Mouse (Mus musculus) urinary bladder, postnatal 0 days (tissue): ENCODE measurements around the gene P4hb. TPM values are rescaled to one million over a fixed set of nuclear protein-coding genes. Genes with fewer than 3 reads are reported as not detected.

Experiments
- polyA plus RNA-seq: library from polyadenylated mRNA; unstranded; fragments of >200 nt; fragmentation: Nextera tagmentation; extraction: Ambion mirVana; gene quantifications from 2 replicates; pipeline ENCODE4 v1.2.1, GENCODE M21; 2015

Gene P4hb
- polyA plus RNA-seq: 515 and 546 TPM in 2 replicates

GRCm38 (mm10) chr11:120572752-120573584 lies at the start of gene P4hb:
Gene P4hb (minus strand): TSS chr11:120573253.

GRCm38 (mm10) chr11:120617519-120618112 lies 44.6 kb upstream of the P4hb start, which contains the start of gene Pcyt2:
Gene Pcyt2 (minus strand): TSS chr11:120617936.

GRCm38 (mm10) chr11:120608241-120609034 lies 35.4 kb upstream of the P4hb start, which contains the start of gene Npb:
Gene Npb (plus strand): TSS chr11:120608477.

GRCm38 (mm10) chr11:120598283-120598989 lies 25.4 kb upstream of the P4hb start, which contains the start of the genes Alyref and Anapc11:
Gene Alyref (minus strand): TSS chr11:120598365.
Gene Anapc11 (plus strand): TSS chr11:120598421.

GRCm38 (mm10) chr11:120581490-120582267 lies 8.6 kb upstream of the P4hb start, which contains the start of gene Arhgdia:
Gene Arhgdia (minus strand): TSS chr11:120581624.

GRCm38 (mm10) chr11:120550810-120551440 lies 22.1 kb downstream of the P4hb start, which contains the start of gene Ppp1r27:
Gene Ppp1r27 (minus strand): TSS chr11:120551132.

GRCm38 (mm10) chr11:120549168-120549945 lies 23.7 kb downstream of the P4hb start, which contains the start of gene Mcrip1:
Gene Mcrip1 (minus strand): TSS chr11:120549727.

GRCm38 (mm10) chr11:120530085-120530964 lies 42.7 kb downstream of the P4hb start, which contains the start of gene Gcgr:
Gene Gcgr (plus strand): TSS chr11:120530699.

Other genes with a start within 250 kb of the P4hb start
- gene Actg1, start 224.7 kb downstream of the P4hb start, polyA plus RNA-seq: 2,099 and 2,365 TPM in 2 replicates
- 0.40 and 0.50 TPM in 2 replicates for gene Fscn2, start 211.7 kb downstream of the P4hb start, polyA plus RNA-seq
- gene Faap100, start 194.5 kb downstream of the P4hb start, polyA plus RNA-seq: 14.0 and 14.3 TPM in 2 replicates
- gene Nploc4, start 135.5 kb downstream of the P4hb start, polyA plus RNA-seq: 16.9 and 18.8 TPM in 2 replicates
- gene Tspan10, start 130.6 kb downstream of the P4hb start, polyA plus RNA-seq: not detected in 2 replicates
- not detected in 2 replicates for gene Pde6g, start 119.8 kb downstream of the P4hb start, polyA plus RNA-seq
- 17.1 and 17.8 TPM in 2 replicates for gene Oxld1, start 115.2 kb downstream of the P4hb start, polyA plus RNA-seq
- gene Ccdc137, start 115.1 kb downstream of the P4hb start, polyA plus RNA-seq: 13.1 and 15.9 TPM in 2 replicates
- gene Arl16, start 105.6 kb downstream of the P4hb start, polyA plus RNA-seq: 29.6 and 31.2 TPM in 2 replicates
- gene Mrpl12, start 88.6 kb downstream of the P4hb start, polyA plus RNA-seq: 91.2 and 100 TPM in 2 replicates
- gene Slc25a10, start 81.4 kb downstream of the P4hb start, polyA plus RNA-seq: 34.6 and 38.5 TPM in 2 replicates
- gene Gcgr, start 42.6 kb downstream of the P4hb start, polyA plus RNA-seq: 0.93 and 0.97 TPM in 2 replicates
- 157 and 172 TPM in 2 replicates for gene Mcrip1, start 23.5 kb downstream of the P4hb start, polyA plus RNA-seq
- not detected in 2 replicates for gene Ppp1r27, start 22.1 kb downstream of the P4hb start, polyA plus RNA-seq
- gene Arhgdia, start 8.4 kb upstream of the P4hb start, polyA plus RNA-seq: 458 and 475 TPM in 2 replicates
- 162 and 194 TPM in 2 replicates for gene Alyref, start 25.1 kb upstream of the P4hb start, polyA plus RNA-seq
- gene Anapc11, start 25.2 kb upstream of the P4hb start, polyA plus RNA-seq: 165 and 166 TPM in 2 replicates
- gene Npb, start 35.2 kb upstream of the P4hb start, polyA plus RNA-seq: 0.43 and 1.1 TPM in 2 replicates
- 72.3 and 111 TPM in 2 replicates for gene Pcyt2, start 44.7 kb upstream of the P4hb start, polyA plus RNA-seq
- gene Sirt7, start 52.0 kb upstream of the P4hb start, polyA plus RNA-seq: 24.9 and 25.5 TPM in 2 replicates
- 19.3 and 22.6 TPM in 2 replicates for gene Mafg, start 60.3 kb upstream of the P4hb start, polyA plus RNA-seq
- 22.5 and 33.3 TPM in 2 replicates for gene Pycr1, start 70.5 kb upstream of the P4hb start, polyA plus RNA-seq
- 0.28 TPM in 1 of 2 replicates, not detected in the other for gene Myadml2, start 74.9 kb upstream of the P4hb start, polyA plus RNA-seq
- 2.6 and 4.4 TPM in 2 replicates for gene Notum, start 87.9 kb upstream of the P4hb start, polyA plus RNA-seq
- gene Aspscr1, start 99.7 kb upstream of the P4hb start, polyA plus RNA-seq: 72.0 and 79.9 TPM in 2 replicates
- gene Cenpx, start 140.5 kb upstream of the P4hb start, polyA plus RNA-seq: 94.9 and 105 TPM in 2 replicates
- gene Lrrc45, start 140.7 kb upstream of the P4hb start, polyA plus RNA-seq: 21.2 and 22.0 TPM in 2 replicates
- gene Rac3, start 148.2 kb upstream of the P4hb start, polyA plus RNA-seq: 10.7 and 14.6 TPM in 2 replicates
- gene Dcxr, start 154.0 kb upstream of the P4hb start, polyA plus RNA-seq: 31.5 and 35.7 TPM in 2 replicates
- gene Cbr2, start 158.9 kb upstream of the P4hb start, polyA plus RNA-seq: 81.7 and 93.4 TPM in 2 replicates
- gene Hmga1b, start 189.5 kb upstream of the P4hb start, polyA plus RNA-seq: 1.5 and 2.2 TPM in 2 replicates
- 19.7 and 20.3 TPM in 2 replicates for gene Rfng, start 211.0 kb upstream of the P4hb start, polyA plus RNA-seq
- 118 and 123 TPM in 2 replicates for gene Gps1, start 211.0 kb upstream of the P4hb start, polyA plus RNA-seq
- 38.1 and 41.2 TPM in 2 replicates for gene Dus1l, start 223.2 kb upstream of the P4hb start, polyA plus RNA-seq